Mouse (Mus musculus): ENCODE data around the gene Syne3. TPM values are rescaled to one million over a fixed set of nuclear protein-coding genes. Genes with fewer than 3 reads are reported as not detected.

Syne3 gene
- polyA plus RNA-seq, 1 experiment from 2014 or later, result 0.11 TPM

GRCm38 (mm10) chr12:104972860-104973259 lies 36.7 kb downstream of the Syne3 start:
- peaks cover 7% of the 10 kb centered on the region; the same call in 1 of the 2 replicates for H3K4me1 ChIP-seq
- no peak for ATAC-seq (replicated peaks)
- H3K9ac ChIP-seq (replicated peaks), result no peak overlapping the region
- H3K9me3 ChIP-seq, result no peaks in the 10 kb centered on the region
- H3K36me3 ChIP-seq, result no peaks in the 10 kb centered on the region
- 67% methylated on average over 6 of the region's 6 CpGs for WGBS
- no peak overlapping the region for H3K4me3 ChIP-seq
- 0 out of 2 replicates have a peak, but pooled peaks cover 3% of the 10 kb centered on the region for H3K27me3 ChIP-seq
- no peak overlapping the region for H3K27ac ChIP-seq (replicated peaks)
- no peak overlapping the region for H3K4me2 ChIP-seq (replicated peaks)

- Histone ChIP-seq H3K27me3 (peaks cover 7% of the 10 kb centered on the region; the same call in 1 of the 2 replicates), H3K4me1 (peaks cover 15% of the 10 kb centered on the region), H3K36me3 (no peaks in the 10 kb centered on the region), H3K9ac (replicated peaks) (no peak overlapping the region), H3K9me3 (no peaks in the 10 kb centered on the region), H3K4me2 (replicated peaks) (no peak overlapping the region), H3K27ac (replicated peaks) (no peak overlapping the region), H3K4me3 (no peak overlapping the region)
- ATAC-seq (replicated peaks), result no peak
- WGBS, result 91% methylated on average over 4 of the region's 4 CpGs
Measured at GRCm38 (mm10) chr12:104969618-104970017, 40.0 kb downstream of the Syne3 start.

GRCm38 (mm10) chr12:104969177-104969576 lies 40.4 kb downstream of the Syne3 start:
- H3K9me3 ChIP-seq, result no peaks in the 10 kb centered on the region
- WGBS, result 82% methylated on average over 9 of the region's 9 CpGs

GRCm38 (mm10) chr12:104964953-104965911 lies 44.4 kb downstream of the Syne3 start:
- Histone ChIP-seq H3K27ac (replicated peaks) (peak overlapping the region; percentile 79), H3K4me1 (peaks cover 20% of the 10 kb centered on the region), H3K4me2 (replicated peaks) (no peak overlapping the region), H3K4me3 (no peak overlapping the region), H3K9me3 (no peaks in the 10 kb centered on the region), H3K36me3 (no peaks in the 10 kb centered on the region), H3K9ac (replicated peaks) (no peak overlapping the region), H3K27me3 (peaks cover 19% of the 10 kb centered on the region; the same call in 1 of the 2 replicates)
- WGBS, result 11% methylated on average over 7 of the region's 7 CpGs
- ATAC-seq (replicated peaks), result peak; percentile 93

More at GRCm38 (mm10) chr12:104969177-104969576, 40.4 kb downstream of the Syne3 start:
- no peak overlapping the region for H3K9ac ChIP-seq (replicated peaks)
- ATAC-seq (replicated peaks), result no peak
- H3K4me1 ChIP-seq, result peaks cover 19% of the 10 kb centered on the region
- H3K27me3 ChIP-seq, result peaks cover 7% of the 10 kb centered on the region; the same call in 1 of the 2 replicates
- no peak overlapping the region for H3K4me3 ChIP-seq
- H3K27ac ChIP-seq (replicated peaks), result no peak overlapping the region
- no peaks in the 10 kb centered on the region for H3K36me3 ChIP-seq
- no peak overlapping the region for H3K4me2 ChIP-seq (replicated peaks)

- H3K4me3 ChIP-seq, result no peak overlapping the region
- no peak for ATAC-seq (replicated peaks)
Measured at GRCm38 (mm10) chr12:104960421-104960820, 49.2 kb downstream of the Syne3 start.

GRCm38 (mm10) chr12:104959966-104960365 lies 49.6 kb downstream of the Syne3 start:
- no peak overlapping the region for H3K9ac ChIP-seq (replicated peaks)
- 59% methylated on average over 9 of the region's 9 CpGs for WGBS
- H3K27ac ChIP-seq (replicated peaks), result no peak overlapping the region
- H3K4me3 ChIP-seq, result no peak overlapping the region
- H3K36me3 ChIP-seq, result no peaks in the 10 kb centered on the region
- peaks cover 17% of the 10 kb centered on the region for H3K4me1 ChIP-seq
- H3K4me2 ChIP-seq (replicated peaks), result no peak overlapping the region
- no peak for ATAC-seq (replicated peaks)
- peaks cover 14% of the 10 kb centered on the region; the same call in 1 of the 2 replicates for H3K27me3 ChIP-seq
- H3K9me3 ChIP-seq, result no peaks in the 10 kb centered on the region

More at GRCm38 (mm10) chr12:104960421-104960820, 49.2 kb downstream of the Syne3 start:
- Histone ChIP-seq H3K4me1 (peaks cover 17% of the 10 kb centered on the region), H3K4me2 (replicated peaks) (no peak overlapping the region), H3K27me3 (peaks cover 14% of the 10 kb centered on the region; the same call in 1 of the 2 replicates), H3K36me3 (no peaks in the 10 kb centered on the region), H3K9me3 (no peaks in the 10 kb centered on the region), H3K9ac (replicated peaks) (no peak overlapping the region), H3K27ac (replicated peaks) (no peak overlapping the region)

GRCm38 (mm10) chr12:104958263-104958662 lies 51.3 kb downstream of the Syne3 start:
- Histone ChIP-seq H3K4me2 (replicated peaks) (no peak overlapping the region), H3K4me3 (no peak overlapping the region), H3K4me1 (peaks cover 11% of the 10 kb centered on the region), H3K27ac (replicated peaks) (no peak overlapping the region), H3K9me3 (no peaks in the 10 kb centered on the region), H3K27me3 (peaks cover 12% of the 10 kb centered on the region; the same call in 1 of the 2 replicates), H3K9ac (replicated peaks) (no peak overlapping the region), H3K36me3 (no peaks in the 10 kb centered on the region)
- 72% methylated on average over 11 of the region's 11 CpGs for WGBS
- no peak for ATAC-seq (replicated peaks)

- no peaks in the 10 kb centered on the region for H3K36me3 ChIP-seq
- H3K27ac ChIP-seq (replicated peaks), result no peak overlapping the region
- no peaks in the 10 kb centered on the region for H3K9me3 ChIP-seq
- H3K4me1 ChIP-seq, result peaks cover 11% of the 10 kb centered on the region
- H3K27me3 ChIP-seq, result peaks cover 2% of the 10 kb centered on the region; the same call in 1 of the 2 replicates
- 100% methylated on average over 1 of the region's 1 CpGs for WGBS
- H3K9ac ChIP-seq (replicated peaks), result no peak overlapping the region
- ATAC-seq (replicated peaks), result no peak
- H3K4me2 ChIP-seq (replicated peaks), result no peak overlapping the region
- no peak overlapping the region for H3K4me3 ChIP-seq
Measured at GRCm38 (mm10) chr12:104957165-104957564, 52.4 kb downstream of the Syne3 start.

- H3K4me3 ChIP-seq, result no peak overlapping the region
- 74% methylated on average over 6 of the region's 6 CpGs for WGBS
- H3K4me2 ChIP-seq (replicated peaks), result no peak overlapping the region
- ATAC-seq (replicated peaks), result no peak
- no peaks in the 10 kb centered on the region for H3K27me3 ChIP-seq
- no peak overlapping the region for H3K27ac ChIP-seq (replicated peaks)
- no peaks in the 10 kb centered on the region for H3K9me3 ChIP-seq
- no peaks in the 10 kb centered on the region for H3K36me3 ChIP-seq
- H3K4me1 ChIP-seq, result peaks cover 11% of the 10 kb centered on the region
- H3K9ac ChIP-seq (replicated peaks), result no peak overlapping the region
Measured at GRCm38 (mm10) chr12:104956406-104956805, 53.2 kb downstream of the Syne3 start.

- 0 out of 2 replicates have a peak, but pooled peaks have one; percentile 17 for ATAC-seq (replicated peaks)
- Histone ChIP-seq H3K4me2 (replicated peaks) (no peak overlapping the region), H3K27ac (replicated peaks) (no peak overlapping the region), H3K4me1 (peaks cover 11% of the 10 kb centered on the region), H3K27me3 (no peaks in the 10 kb centered on the region), H3K4me3 (no peak overlapping the region), H3K9ac (replicated peaks) (no peak overlapping the region), H3K9me3 (no peaks in the 10 kb centered on the region), H3K36me3 (no peaks in the 10 kb centered on the region)
- WGBS, result 50% methylated on average over 17 of the region's 17 CpGs
Measured at GRCm38 (mm10) chr12:104955003-104955800, 54.4 kb downstream of the Syne3 start.

GRCm38 (mm10) chr12:104953941-104954340 lies 55.7 kb downstream of the Syne3 start:
- WGBS, result 28% methylated on average over 4 of the region's 4 CpGs
- Histone ChIP-seq H3K4me1 (peaks cover 11% of the 10 kb centered on the region), H3K36me3 (no peaks in the 10 kb centered on the region), H3K4me3 (no peak overlapping the region), H3K27ac (replicated peaks) (no peak overlapping the region), H3K27me3 (no peaks in the 10 kb centered on the region), H3K9me3 (no peaks in the 10 kb centered on the region), H3K4me2 (replicated peaks) (no peak overlapping the region), H3K9ac (replicated peaks) (no peak overlapping the region)
- no peak for ATAC-seq (replicated peaks)

- H3K9me3 ChIP-seq, result no peaks in the 10 kb centered on the region
- no peaks in the 10 kb centered on the region for H3K36me3 ChIP-seq
- H3K27me3 ChIP-seq, result no peaks in the 10 kb centered on the region
- peak; percentile 59 for ATAC-seq (replicated peaks)
- WGBS, result 12% methylated on average over 5 of the region's 5 CpGs
- peaks cover 11% of the 10 kb centered on the region for H3K4me1 ChIP-seq
- no peak overlapping the region for H3K27ac ChIP-seq (replicated peaks)
- H3K4me2 ChIP-seq (replicated peaks), result no peak overlapping the region
- no peak overlapping the region for H3K4me3 ChIP-seq
- H3K9ac ChIP-seq (replicated peaks), result no peak overlapping the region
Measured at GRCm38 (mm10) chr12:104952458-104952857, 57.2 kb downstream of the Syne3 start.

Measured in forebrain, embryonic 15.5 days (tissue).